Mouse (Mus musculus): ENCODE data around the gene Nr0b2. TPM values are rescaled to one million over a fixed set of nuclear protein-coding genes. Genes with fewer than 3 reads are reported as not detected.

The Nr0b2 gene
- polyA plus RNA-seq, 1 experiment from 2014 or later = 6.6 TPM

- Histone ChIP-seq H3K4me3 (replicated peaks; ENCODE audit: low read length) (peak overlapping the region; percentile 60), H3K27me3 (ENCODE audit: control insufficient read depth, insufficient read depth, low read length) (peaks cover 24% of the 10 kb centered on the region), H3K9me3 (replicated peaks; ENCODE audit: control insufficient read depth, low read length) (no peaks in the 10 kb centered on the region), H3K36me3 (ENCODE audit: control insufficient read depth, insufficient read depth, low read length) (no peaks in the 10 kb centered on the region), H3K27ac (ENCODE audit: low read length) (peak overlapping the region; percentile 48; the same call in 1 of the 2 replicates), H3K9ac (ENCODE audit: low read length) (peak overlapping the region; percentile 84), H3K4me1 (ENCODE audit: control insufficient read depth, insufficient read depth, low read length) (peaks cover 8% of the 10 kb centered on the region), H3K4me2 (ENCODE audit: low read depth, low read length) (peak overlapping the region; percentile 44)
- ATAC-seq (ENCODE audit: insufficient read depth, low FRiP score) = no peak
- WGBS = 4% methylated on average over 25 of the region's 25 CpGs
Measured at GRCm38 (mm10) chr4:133519369-133519665, 33.9 kb upstream of the Nr0b2 start.

GRCm38 (mm10) chr4:133521502-133521901, 31.7 kb upstream of the Nr0b2 start:
- no peak overlapping the region for H3K4me2 ChIP-seq (ENCODE audit: low read depth, low read length)
- H3K9me3 ChIP-seq (replicated peaks; ENCODE audit: control insufficient read depth, low read length) = no peaks in the 10 kb centered on the region
- H3K27me3 ChIP-seq (ENCODE audit: control insufficient read depth, insufficient read depth, low read length) = peaks cover 24% of the 10 kb centered on the region
- no peaks in the 10 kb centered on the region for H3K36me3 ChIP-seq (ENCODE audit: control insufficient read depth, insufficient read depth, low read length)
- H3K27ac ChIP-seq (ENCODE audit: low read length) = no peak overlapping the region
- H3K9ac ChIP-seq (ENCODE audit: low read length) = no peak overlapping the region
- ATAC-seq (ENCODE audit: insufficient read depth, low FRiP score) = no peak
- 54% methylated on average over 2 of the region's 2 CpGs for WGBS
- peaks cover 8% of the 10 kb centered on the region for H3K4me1 ChIP-seq (ENCODE audit: control insufficient read depth, insufficient read depth, low read length)
- H3K4me3 ChIP-seq (replicated peaks; ENCODE audit: low read length) = no peak overlapping the region

GRCm38 (mm10) chr4:133527788-133528187, 25.4 kb upstream of the Nr0b2 start:
- Histone ChIP-seq H3K27ac (ENCODE audit: low read length) (no peak overlapping the region), H3K4me2 (ENCODE audit: low read depth, low read length) (no peak overlapping the region), H3K9ac (ENCODE audit: low read length) (no peak overlapping the region), H3K4me1 (ENCODE audit: control insufficient read depth, insufficient read depth, low read length) (peaks cover 4% of the 10 kb centered on the region; the same call in 1 of the 2 replicates), H3K4me3 (replicated peaks; ENCODE audit: low read length) (no peak overlapping the region), H3K36me3 (ENCODE audit: control insufficient read depth, insufficient read depth, low read length) (peaks cover 13% of the 10 kb centered on the region), H3K27me3 (ENCODE audit: control insufficient read depth, insufficient read depth, low read length) (no peaks in the 10 kb centered on the region), H3K9me3 (replicated peaks; ENCODE audit: control insufficient read depth, low read length) (no peaks in the 10 kb centered on the region)
- WGBS = 62% methylated on average over 16 of the region's 16 CpGs
- ATAC-seq (ENCODE audit: insufficient read depth, low FRiP score) = peak; percentile 33; the same call in 1 of the 2 replicates

GRCm38 (mm10) chr4:133532777-133533176, 20.4 kb upstream of the Nr0b2 start:
- H3K9me3 ChIP-seq (replicated peaks; ENCODE audit: control insufficient read depth, low read length) = no peaks in the 10 kb centered on the region
- H3K36me3 ChIP-seq (ENCODE audit: control insufficient read depth, insufficient read depth, low read length) = peaks cover 11% of the 10 kb centered on the region
- WGBS = 73% methylated on average over 3 of the region's 3 CpGs

GRCm38 (mm10) chr4:133536081-133536480, 17.1 kb upstream of the Nr0b2 start:
- Histone ChIP-seq H3K9me3 (replicated peaks; ENCODE audit: control insufficient read depth, low read length) (no peaks in the 10 kb centered on the region), H3K4me3 (replicated peaks; ENCODE audit: low read length) (no peak overlapping the region), H3K4me2 (ENCODE audit: low read depth, low read length) (no peak overlapping the region), H3K27me3 (ENCODE audit: control insufficient read depth, insufficient read depth, low read length) (no peaks in the 10 kb centered on the region), H3K4me1 (ENCODE audit: control insufficient read depth, insufficient read depth, low read length) (no peaks in the 10 kb centered on the region), H3K36me3 (ENCODE audit: control insufficient read depth, insufficient read depth, low read length) (peaks cover 11% of the 10 kb centered on the region), H3K9ac (ENCODE audit: low read length) (no peak overlapping the region), H3K27ac (ENCODE audit: low read length) (no peak overlapping the region)
- 82% methylated on average over 3 of the region's 3 CpGs for WGBS
- no peak for ATAC-seq (ENCODE audit: insufficient read depth, low FRiP score)

More at GRCm38 (mm10) chr4:133532777-133533176, 20.4 kb upstream of the Nr0b2 start:
- H3K27me3 ChIP-seq (ENCODE audit: control insufficient read depth, insufficient read depth, low read length) = no peaks in the 10 kb centered on the region
- ATAC-seq (ENCODE audit: insufficient read depth, low FRiP score) = no peak
- no peak overlapping the region for H3K4me2 ChIP-seq (ENCODE audit: low read depth, low read length)
- no peak overlapping the region for H3K4me3 ChIP-seq (replicated peaks; ENCODE audit: low read length)
- peaks cover 3% of the 10 kb centered on the region; the same call in 1 of the 2 replicates for H3K4me1 ChIP-seq (ENCODE audit: control insufficient read depth, insufficient read depth, low read length)
- no peak overlapping the region for H3K9ac ChIP-seq (ENCODE audit: low read length)
- no peak overlapping the region for H3K27ac ChIP-seq (ENCODE audit: low read length)

- Histone ChIP-seq H3K27me3 (ENCODE audit: control insufficient read depth, insufficient read depth, low read length) (no peaks in the 10 kb centered on the region), H3K27ac (ENCODE audit: low read length) (no peak overlapping the region), H3K9ac (ENCODE audit: low read length) (no peak overlapping the region), H3K9me3 (replicated peaks; ENCODE audit: control insufficient read depth, low read length) (no peaks in the 10 kb centered on the region), H3K36me3 (ENCODE audit: control insufficient read depth, insufficient read depth, low read length) (peaks cover 7% of the 10 kb centered on the region; the same call in 1 of the 2 replicates), H3K4me1 (ENCODE audit: control insufficient read depth, insufficient read depth, low read length) (no peaks in the 10 kb centered on the region), H3K4me3 (replicated peaks; ENCODE audit: low read length) (no peak overlapping the region), H3K4me2 (ENCODE audit: low read depth, low read length) (no peak overlapping the region)
- ATAC-seq (ENCODE audit: insufficient read depth, low FRiP score) = no peak
- WGBS = 87% methylated on average over 5 of the region's 5 CpGs
Measured at GRCm38 (mm10) chr4:133536652-133537051, 16.5 kb upstream of the Nr0b2 start.

GRCm38 (mm10) chr4:133545272-133546231, 7.6 kb upstream of the Nr0b2 start, which contains the start of gene Nudc:
TSS of gene Nudc (minus strand) at chr4:133545996.
- Histone ChIP-seq H3K36me3 (ENCODE audit: control insufficient read depth, insufficient read depth, low read length) (0 out of 2 replicates have a peak, but pooled peaks cover 6% of the 10 kb centered on the region), H3K27me3 (ENCODE audit: control insufficient read depth, insufficient read depth, low read length) (no peaks in the 10 kb centered on the region), H3K27ac (ENCODE audit: low read length) (peak within 1 kb of the TSS; percentile 64), H3K4me1 (ENCODE audit: control insufficient read depth, insufficient read depth, low read length) (peaks cover 12% of the 10 kb centered on the region), H3K4me3 (replicated peaks; ENCODE audit: low read length) (peak within 1 kb of the TSS; percentile 92), H3K4me2 (ENCODE audit: low read depth, low read length) (peak within 1 kb of the TSS; percentile 92), H3K9ac (ENCODE audit: low read length) (peak within 1 kb of the TSS; percentile 90), H3K9me3 (replicated peaks; ENCODE audit: control insufficient read depth, low read length) (no peaks in the 10 kb centered on the region)
- peak; percentile 98 for ATAC-seq (ENCODE audit: insufficient read depth, low FRiP score)
- WGBS = under 1% methylated on average over 75 of the region's 77 CpGs

GRCm38 (mm10) chr4:133552029-133552428, 1.1 kb upstream of the Nr0b2 start:
- 64% methylated on average over 1 of the region's 1 CpGs for WGBS
- no peaks in the 10 kb centered on the region for H3K27me3 ChIP-seq (ENCODE audit: control insufficient read depth, insufficient read depth, low read length)
- H3K4me2 ChIP-seq (ENCODE audit: low read depth, low read length) = no peak overlapping the region
- no peak for ATAC-seq (ENCODE audit: insufficient read depth, low FRiP score)
- H3K4me3 ChIP-seq (replicated peaks; ENCODE audit: low read length) = no peak overlapping the region
- no peaks in the 10 kb centered on the region for H3K36me3 ChIP-seq (ENCODE audit: control insufficient read depth, insufficient read depth, low read length)
- H3K4me1 ChIP-seq (ENCODE audit: control insufficient read depth, insufficient read depth, low read length) = no peaks in the 10 kb centered on the region
- H3K27ac ChIP-seq (ENCODE audit: low read length) = no peak overlapping the region; the same call in 1 of the 2 replicates
- no peak overlapping the region for H3K9ac ChIP-seq (ENCODE audit: low read length)
- H3K9me3 ChIP-seq (replicated peaks; ENCODE audit: control insufficient read depth, low read length) = no peaks in the 10 kb centered on the region
